Mouse (Mus musculus) lung, postnatal 4 days (tissue): ENCODE results near the gene Nkapl.
"Not testable (repeated sequence)": the region's sequence is repeated elsewhere in the genome, so short reads cannot be mapped to it uniquely, and the experiment has no call there.

Source experiments
- DNase-seq, 2 experiments: peaks; one replicate each; pipeline ENCODE4 v3.0.0; 2021

Nkapl gene

GRCm38 (mm10) chr13:21468061-21469019 is at the start of gene Nkapl:
Gene Nkapl (minus strand): TSS chr13:21468509.
- DNase-seq = peak; percentile 86 to 91

- peak; percentile 85 to 86 for DNase-seq
These were observed 37.9 kb upstream of the Nkapl start for GRCm38 (mm10) chr13:21506221-21506649.

- no peak for DNase-seq
These were observed 34.0 kb upstream of the Nkapl start for GRCm38 (mm10) chr13:21502296-21502695.

GRCm38 (mm10) chr13:21501182-21501581 is 32.9 kb upstream of the Nkapl start, which contains the start of gene Gm11273:
Gene Gm11273 (minus strand): TSS chr13:21501418.
- not testable (repeated sequence) for DNase-seq

GRCm38 (mm10) chr13:21495080-21495479 is 26.8 kb upstream of the Nkapl start, which contains the start of gene AK157302:
Gene AK157302 (plus strand): TSS chr13:21495223.
- no peak for DNase-seq

- no peak for DNase-seq
These were observed 24.5 kb upstream of the Nkapl start for GRCm38 (mm10) chr13:21492847-21493246.

- no peak for DNase-seq
These were observed 18.6 kb upstream of the Nkapl start for GRCm38 (mm10) chr13:21486881-21487280.

GRCm38 (mm10) chr13:21478759-21479670 is 10.7 kb upstream of the Nkapl start, which contains the start of the genes Zkscan4 and Gm10065:
Gene Zkscan4 (plus strand): TSS chr13:21478907.
Gene Gm10065 (minus strand): TSS chr13:21479441.
- DNase-seq = peak; percentile 71 to 74

GRCm38 (mm10) chr13:21472427-21472826 is 4.1 kb upstream of the Nkapl start:
- no peak for DNase-seq

GRCm38 (mm10) chr13:21469097-21469496 is 788 bp upstream of the Nkapl start:
- DNase-seq = no peak

- DNase-seq = no peak
These were observed 973 bp downstream of the Nkapl start for GRCm38 (mm10) chr13:21467336-21467735.

- DNase-seq = not testable (repeated sequence)
These were observed 5.8 kb downstream of the Nkapl start for GRCm38 (mm10) chr13:21462516-21462915.

- DNase-seq = peak; percentile 28 to 53
These were observed 12.0 kb downstream of the Nkapl start for GRCm38 (mm10) chr13:21456347-21456746.

- no peak for DNase-seq
These were observed 14.2 kb downstream of the Nkapl start for GRCm38 (mm10) chr13:21454133-21454532.

- DNase-seq = peak; percentile 85 to 86
These were observed 14.9 kb downstream of the Nkapl start, which contains the start of gene Zscan26 for GRCm38 (mm10) chr13:21453449-21453848. Gene Zscan26 (minus strand): TSS chr13:21453730.

GRCm38 (mm10) chr13:21453042-21453441 is 15.3 kb downstream of the Nkapl start:
- DNase-seq = no peak

GRCm38 (mm10) chr13:21447856-21448614 is 20.3 kb downstream of the Nkapl start:
- peak; percentile 32 to 55 for DNase-seq

- DNase-seq = no peak
These were observed 21.5 kb downstream of the Nkapl start for GRCm38 (mm10) chr13:21446796-21447195.

GRCm38 (mm10) chr13:21441207-21441572 is 27.1 kb downstream of the Nkapl start:
- DNase-seq = no peak

- peak; percentile 70 to 77 for DNase-seq
These were observed 27.7 kb downstream of the Nkapl start, which contains the start of gene Pgbd1 for GRCm38 (mm10) chr13:21440503-21441206. Gene Pgbd1 (minus strand): TSS chr13:21441058.

GRCm38 (mm10) chr13:21435476-21435875 is 32.8 kb downstream of the Nkapl start:
- no peak for DNase-seq
